Mouse (Mus musculus): ENCODE results near the gene Nr2f1. TPM values are rescaled to one million over a fixed set of nuclear protein-coding genes. Genes with fewer than 3 reads are reported as not detected.
"Not testable (repeated sequence)": the region's sequence is repeated elsewhere in the genome, so short reads cannot be mapped to it uniquely, and the experiment has no call there.

Nr2f1 gene
- not detected for polyA plus RNA-seq (2017; shearing (Covaris generic))

GRCm38 (mm10) chr13:78199642-78200160 is at the start of gene Nr2f1:
Nr2f1 (minus strand) TSS chr13:78199757.
- ATAC-seq: no peak

- no peak for ATAC-seq
Observed at GRCm38 (mm10) chr13:78221680-78222079, 22.1 kb upstream of the Nr2f1 start.

GRCm38 (mm10) chr13:78220238-78220637 is 20.7 kb upstream of the Nr2f1 start:
- ATAC-seq: not testable (repeated sequence)

- no peak for ATAC-seq
Observed at GRCm38 (mm10) chr13:78215223-78215622, 15.7 kb upstream of the Nr2f1 start.

- ATAC-seq: no peak
Observed at GRCm38 (mm10) chr13:78213155-78213554, 13.6 kb upstream of the Nr2f1 start.

- ATAC-seq: no peak
Observed at GRCm38 (mm10) chr13:78212111-78212510, 12.6 kb upstream of the Nr2f1 start.

DNA sequence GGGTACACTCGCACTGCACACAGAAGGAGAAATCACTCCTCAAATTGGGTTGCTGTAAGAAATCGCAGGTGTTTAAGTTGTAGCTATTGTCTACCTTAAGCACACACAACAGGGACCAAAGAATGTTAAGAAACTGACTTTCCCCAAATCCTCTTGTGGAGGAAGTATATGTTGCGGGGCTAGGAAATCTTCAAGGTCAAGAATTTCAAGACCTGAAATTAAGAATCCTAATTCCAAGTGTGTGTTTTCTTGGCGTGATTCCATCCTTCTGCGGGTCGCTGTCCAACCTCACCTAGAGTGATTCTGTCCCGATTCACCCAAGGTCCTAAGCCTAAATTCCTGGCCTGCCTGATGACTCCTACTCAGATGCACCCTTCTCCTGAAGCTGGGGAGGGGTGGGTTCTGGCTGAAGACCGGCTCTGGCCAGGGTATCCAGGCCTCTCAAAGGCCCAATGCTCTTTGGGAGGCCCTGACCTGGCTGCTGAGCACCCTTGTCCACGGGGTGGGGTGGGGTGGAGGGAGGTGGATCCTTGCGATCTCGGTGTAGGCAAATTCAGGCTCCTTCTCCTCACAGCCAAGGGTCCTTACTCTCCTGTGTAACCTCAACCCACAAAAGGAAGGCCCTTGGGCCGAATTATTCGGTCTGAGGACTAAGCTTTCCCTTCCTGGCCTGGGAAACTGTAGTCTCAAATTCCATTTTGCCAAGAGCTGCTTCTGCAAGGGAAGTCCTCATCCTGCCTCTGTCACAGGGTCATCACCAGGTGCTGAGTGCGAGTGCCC is 11.9 kb upstream of the Nr2f1 start:
- no peak for ATAC-seq

- no peak for ATAC-seq
Observed at GRCm38 (mm10) chr13:78210748-78211089, 11.2 kb upstream of the Nr2f1 start.

GRCm38 (mm10) chr13:78210029-78210747 is 10.6 kb upstream of the Nr2f1 start:
- ATAC-seq: no peak

GRCm38 (mm10) chr13:78209611-78210028 is 10.1 kb upstream of the Nr2f1 start:
- ATAC-seq: no peak

DNA sequence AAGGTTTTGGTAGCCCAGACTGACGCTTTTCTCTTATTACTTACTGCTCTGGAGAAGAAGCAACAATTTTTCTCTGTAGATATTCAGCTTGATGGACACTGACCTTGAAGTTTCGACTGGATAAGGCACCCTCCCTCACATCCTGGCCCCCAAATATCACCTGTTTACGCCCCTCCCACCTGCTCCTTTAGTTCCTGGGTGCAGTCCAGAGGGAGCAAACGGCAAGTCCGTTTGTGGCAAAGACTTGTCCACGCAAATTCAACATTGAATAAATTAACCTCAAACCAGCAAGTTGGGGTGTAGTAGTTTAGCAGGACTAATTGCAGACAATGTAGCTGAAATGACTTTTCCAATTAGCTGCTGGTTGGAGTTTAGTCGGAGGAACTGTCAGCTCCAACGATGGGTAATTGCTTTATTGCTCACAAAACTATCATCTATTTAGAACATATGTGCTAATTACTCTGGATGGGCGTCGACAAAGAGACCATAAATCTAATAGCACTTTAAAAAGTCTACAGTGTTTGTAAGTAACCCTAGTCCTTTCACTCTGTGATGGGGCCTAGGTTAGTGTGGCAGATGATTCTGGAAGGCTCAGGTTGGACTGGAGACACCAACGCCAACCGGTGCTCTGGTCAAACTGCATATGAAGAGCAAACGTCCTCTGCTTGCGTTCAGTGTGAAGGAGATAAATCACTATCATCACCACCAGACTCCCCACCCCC is 9.3 kb upstream of the Nr2f1 start:
- ATAC-seq: no peak

GRCm38 (mm10) chr13:78207796-78208645 is 8.5 kb upstream of the Nr2f1 start:
- no peak for ATAC-seq

DNA sequence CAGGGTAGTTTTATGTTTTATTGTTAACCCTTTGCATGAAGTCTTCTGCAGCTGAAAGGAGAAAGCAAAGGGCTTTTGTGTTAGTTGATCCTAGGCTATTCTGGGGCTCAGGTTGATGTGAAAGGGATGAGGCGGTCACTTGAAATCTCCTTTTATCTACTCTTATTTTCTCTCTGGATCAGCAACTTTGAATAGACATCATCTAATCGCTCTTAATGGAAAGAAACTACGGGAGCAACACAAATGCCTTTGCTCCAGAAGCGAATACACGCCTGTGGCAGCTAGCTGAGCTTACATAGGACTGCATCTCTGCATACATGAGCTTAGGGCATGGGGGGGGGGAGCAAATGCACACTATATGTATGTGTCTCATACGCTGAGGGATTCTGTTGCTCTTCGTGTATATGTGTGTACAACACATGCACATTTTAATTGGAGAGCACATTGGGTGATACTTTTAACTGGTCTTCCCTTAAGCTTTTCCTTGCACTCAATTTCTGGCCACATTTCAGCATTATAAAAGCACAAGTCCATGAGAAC is 7.4 kb upstream of the Nr2f1 start:
- no peak for ATAC-seq

GRCm38 (mm10) chr13:78205426-78205825 is 5.9 kb upstream of the Nr2f1 start:
- no peak for ATAC-seq

DNA sequence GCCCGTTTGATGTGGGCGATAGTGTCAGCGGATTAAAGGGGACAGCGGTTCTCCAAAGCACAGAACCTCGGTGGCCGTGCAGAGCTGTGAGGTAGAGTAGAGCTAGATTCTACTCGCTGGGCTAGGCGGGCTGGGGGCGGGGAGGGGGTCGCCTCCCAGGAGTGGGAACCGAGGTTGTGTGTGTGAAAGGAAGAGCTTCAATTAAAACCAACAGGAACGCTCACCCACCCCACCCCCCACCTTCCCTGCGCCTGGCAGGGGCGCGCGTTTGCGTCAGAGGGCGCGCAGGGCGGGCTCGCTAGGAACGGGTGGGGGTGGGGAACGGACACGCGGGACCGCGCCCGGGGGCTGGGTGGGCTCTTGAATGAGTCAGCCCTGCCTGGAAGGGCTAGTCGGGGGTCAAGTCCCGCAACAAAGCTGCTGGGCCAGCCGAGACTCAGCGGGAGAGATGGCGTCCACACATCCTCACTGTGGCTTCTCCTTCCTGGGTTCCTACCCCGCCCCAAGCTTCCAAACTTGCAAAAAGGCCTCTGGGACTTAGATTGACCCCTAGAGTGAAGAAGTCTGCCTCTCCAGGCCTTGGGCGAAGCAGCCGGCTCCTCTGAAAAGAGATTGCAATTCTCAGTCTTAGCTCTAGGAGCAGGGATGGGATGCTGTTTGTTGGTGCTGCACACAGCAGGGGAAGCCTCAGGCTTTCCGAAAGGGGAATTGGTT is 3.9 kb upstream of the Nr2f1 start:
- no peak for ATAC-seq

DNA sequence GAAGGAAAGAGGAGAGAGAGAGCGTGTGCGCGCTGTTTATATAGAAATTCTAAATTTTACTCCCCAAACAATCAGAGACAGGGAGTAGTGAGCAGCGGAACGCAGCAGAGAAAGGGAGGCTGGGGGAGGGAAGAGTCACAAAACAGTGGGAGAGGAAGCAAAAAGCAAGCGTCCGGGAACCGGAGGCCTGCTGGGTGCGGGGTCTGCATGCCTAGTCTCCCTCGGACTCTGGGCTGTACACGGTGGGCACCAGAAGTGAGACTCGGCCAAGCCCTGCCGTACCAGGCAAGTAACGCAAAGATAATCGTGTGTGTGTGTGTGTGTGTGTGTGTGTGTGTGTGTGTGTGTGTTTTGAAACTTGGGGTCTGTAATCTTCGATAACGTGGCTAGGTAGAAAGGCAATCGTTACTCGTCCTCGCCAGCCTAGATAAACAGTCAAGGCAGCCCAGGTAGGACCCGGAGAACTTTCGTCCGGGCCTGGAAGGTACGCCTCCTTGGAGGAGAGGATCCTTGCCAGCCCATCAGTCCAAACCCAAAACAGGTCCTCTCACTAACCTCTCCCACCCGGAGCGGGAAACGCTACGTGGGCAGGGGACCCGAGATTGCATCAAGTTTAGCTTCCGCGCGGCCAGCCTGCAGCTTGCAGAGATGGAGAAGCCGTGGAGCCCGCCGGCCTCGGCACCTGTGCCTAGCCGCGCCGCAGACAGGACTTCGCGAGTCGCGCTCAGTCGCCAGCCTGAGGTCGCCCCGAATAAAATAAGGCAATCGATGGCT is 3.2 kb upstream of the Nr2f1 start:
- no peak for ATAC-seq

- no peak for ATAC-seq
Observed at GRCm38 (mm10) chr13:78201871-78202565, 2.5 kb upstream of the Nr2f1 start.

GRCm38 (mm10) chr13:78200991-78201870 is 1.7 kb upstream of the Nr2f1 start:
- ATAC-seq: peak; percentile 59

DNA sequence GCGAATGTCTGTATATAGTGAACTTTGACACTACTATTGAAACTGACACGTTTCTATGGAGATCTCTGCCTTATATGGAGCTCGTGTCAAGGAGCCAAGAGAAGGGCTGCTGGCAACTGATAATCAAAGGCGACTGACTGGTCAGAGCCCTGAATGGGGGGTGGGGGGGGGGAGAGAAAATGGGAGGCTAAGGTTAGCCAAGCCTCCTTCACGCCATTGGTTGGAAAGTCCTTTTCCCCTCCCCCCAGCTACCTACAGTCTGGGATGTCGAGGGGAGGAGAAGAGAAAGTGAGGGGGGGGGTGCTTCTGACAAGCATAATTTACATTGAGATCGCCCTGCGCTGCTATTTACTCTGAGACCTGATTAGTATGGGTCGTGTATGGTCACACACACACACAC is 850 bp upstream of the Nr2f1 start:
- ATAC-seq: no peak

Data from activated CD4-positive, CD25-positive, alpha-beta regulatory T cell, adult 4 months (primary cell).